8 mouse cellular contexts compared by ENCODE assay signal in the genomic region with DNA sequence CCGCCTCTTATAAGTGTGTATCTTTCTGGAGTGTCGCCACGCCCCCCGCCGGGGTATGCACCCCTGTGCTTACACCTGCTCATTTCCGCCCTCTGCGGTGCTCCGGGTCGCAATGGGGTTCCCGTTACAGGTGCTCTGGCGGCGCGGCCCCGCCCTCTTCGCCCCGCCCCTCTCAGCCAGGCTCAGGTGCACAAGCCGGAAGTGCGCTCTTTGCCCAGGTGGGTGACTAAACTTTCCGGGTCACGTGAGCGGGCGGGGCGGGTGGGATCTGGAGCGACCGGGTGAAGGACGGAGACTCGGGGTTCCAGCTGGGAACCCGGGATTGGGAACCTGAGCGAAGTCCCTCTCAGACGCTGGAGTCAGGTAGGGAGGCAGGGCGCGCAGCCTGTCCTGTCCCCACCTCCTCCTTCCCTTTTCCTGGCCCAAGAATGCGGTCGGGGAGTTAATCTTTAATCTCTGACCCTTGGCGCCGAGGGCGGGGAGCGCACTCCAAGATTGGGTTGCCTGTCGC. TPM values are rescaled to one million over a fixed set of nuclear protein-coding genes. Genes with fewer than 3 reads are reported as not detected.
DNase-seq lines count a peak whose midpoint lies in the region; ATAC-seq and TF ChIP-seq lines count a peak whose summit lies in the region.

No protein-coding gene starts in this region.

- peaks cover 13% of the 10 kb centered on the region; the same call in 1 of the 2 replicates for H3K36me3 ChIP-seq in E14TG2a.4 (ENCODE audit: insufficient read depth, low read length)
- H3K36me3 ChIP-seq in forebrain, embryonic 15.5 days: no peaks in the 10 kb centered on the region

- peaks cover 69% of the 10 kb centered on the region for H3K4me1 ChIP-seq in E14TG2a.4 (replicated peaks; ENCODE audit: low read depth, low read length)
- H3K4me1 ChIP-seq in forebrain, embryonic 15.5 days: peaks cover 25% of the 10 kb centered on the region

- TF ChIP-seq CTCF in E14TG2a.4 (conservative IDR thresholded peaks at IDR 0.05; ENCODE audit: low read length): no peak

- ATAC-seq in forebrain, embryonic 15.5 days (replicated peaks): no peak

- H3K27me3 ChIP-seq in E14TG2a.4 (ENCODE audit: insufficient read depth, low read length): peaks cover 55% of the 10 kb centered on the region
- peaks cover 31% of the 10 kb centered on the region for H3K27me3 ChIP-seq in forebrain, embryonic 15.5 days

- no peaks in the 10 kb centered on the region for H3K9me3 ChIP-seq in E14TG2a.4 (ENCODE audit: low read length)
- H3K9me3 ChIP-seq in forebrain, embryonic 15.5 days: no peaks in the 10 kb centered on the region

- WGBS in forebrain, embryonic 15.5 days: under 1% methylated on average over 39 of the region's 39 CpGs

- H3K27ac ChIP-seq in forebrain, embryonic 15.5 days (replicated peaks): no peak overlapping the region

- no peak overlapping the region for H3K9ac ChIP-seq in forebrain, embryonic 15.5 days (replicated peaks)

- peak overlapping the region; percentile 81 for H3K4me3 ChIP-seq in E14TG2a.4 (replicated peaks; ENCODE audit: low read length)
- H3K4me3 ChIP-seq in forebrain, embryonic 15.5 days: peak overlapping the region; percentile 21

- peak overlapping the region; percentile 33 for H3K4me2 ChIP-seq in forebrain, embryonic 15.5 days (replicated peaks)

- DNase-seq in A20 (ENCODE audit: low read depth, low spot score): peak; percentile 50
- DNase-seq in kidney, postnatal 25 days: peak; percentile 85 to 94
- DNase-seq in lung, postnatal 4 days: peak; percentile 78 to 90
- peak; percentile 37 to 42 for DNase-seq in thymus, postnatal 10 days (ENCODE audit: low spot score in 2 of 2)
- no peak for DNase-seq in right cerebral cortex, postnatal 14 days
- DNase-seq in right cerebral cortex, postnatal 10 days (ENCODE audit: low spot score in 2 of 2): no peak

RNA-seq across cellular contexts. Expression of a gene that starts 2.4 kb away (rescaled TPM):
- 27.6 and 29.1 TPM in 2 replicates for polyA plus RNA-seq in forebrain, embryonic 15.5 days (2015; fragmentation: Nextera tagmentation; extraction: Ambion mirVana)

RNA-seq across cellular contexts. Expression of a gene that starts 3.2 kb away (rescaled TPM):
- 1.3 and 2.0 TPM in 2 replicates for polyA plus RNA-seq in forebrain, embryonic 15.5 days (2015; fragmentation: Nextera tagmentation; extraction: Ambion mirVana)

RNA-seq across cellular contexts. Expression of a gene that starts 16.2 kb away (rescaled TPM):
- 3.9 and 4.4 TPM in 2 replicates for polyA plus RNA-seq in forebrain, embryonic 15.5 days (2015; fragmentation: Nextera tagmentation; extraction: Ambion mirVana)

RNA-seq across cellular contexts. Expression of a gene that starts 20.6 kb away (rescaled TPM):
- not detected in 2 replicates for polyA plus RNA-seq in forebrain, embryonic 15.5 days (2015; fragmentation: Nextera tagmentation; extraction: Ambion mirVana)

RNA-seq across cellular contexts. Expression of a gene that starts 25.5 kb away (rescaled TPM):
- 239 and 253 TPM in 2 replicates for polyA plus RNA-seq in forebrain, embryonic 15.5 days (2015; fragmentation: Nextera tagmentation; extraction: Ambion mirVana)

Comparison
In these comparisons a context has a peak if more than half of its experiments do, and no peak if none do; other contexts are left out.
1. DNase-seq: peak in A20 (single experiment), kidney, postnatal 25 days (2 of 2), lung, postnatal 4 days (2 of 2) and thymus, postnatal 10 days (2 of 2); none in right cerebral cortex, postnatal 14 days (single experiment) and right cerebral cortex, postnatal 10 days (0 of 2).